Mouse (Mus musculus) embryo, embryonic 10.5 days (tissue): ENCODE measurements at regions not wholly inside any gene's neighbourhood (a gene's known extent, or its start where the extent isn't known, plus 50 kb on each side); places are given as distances from the start of the nearest gene placed in this dataset.

Experiments
- DNase-seq: peaks from one replicate; pipeline ENCODE4 v3.0.0-alpha.2; 2015; ENCODE audit warnings: low spot score

DNA sequence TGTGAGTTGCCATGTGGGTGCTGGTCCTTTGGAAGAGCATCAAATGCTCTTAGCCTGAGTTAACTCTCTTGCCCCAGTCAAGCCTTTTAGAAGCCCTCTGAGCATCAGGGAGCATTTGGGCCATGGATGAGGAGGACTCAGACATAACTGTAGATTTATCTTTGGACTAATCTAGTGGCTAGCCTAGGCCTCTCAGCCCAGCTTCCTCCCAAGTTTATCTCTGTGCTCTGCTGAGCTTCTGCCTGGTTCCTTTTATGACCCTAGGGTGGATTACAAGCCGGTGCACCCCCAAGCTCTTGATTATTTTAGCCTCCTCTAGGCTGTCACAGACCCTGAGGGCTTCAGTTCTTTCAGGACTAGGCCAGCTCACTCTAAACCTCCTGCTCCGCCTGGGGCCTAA, 102.6 kb upstream of the Vps8 start:
- no peak for DNase-seq

- DNase-seq = peak; percentile 50
These were observed 101.5 kb upstream of the Vps8 start for GRCm38 (mm10) chr16:21321188-21322070.

- DNase-seq = no peak
These were observed 100.5 kb upstream of the Vps8 start for GRCm38 (mm10) chr16:21322437-21322836.

DNA sequence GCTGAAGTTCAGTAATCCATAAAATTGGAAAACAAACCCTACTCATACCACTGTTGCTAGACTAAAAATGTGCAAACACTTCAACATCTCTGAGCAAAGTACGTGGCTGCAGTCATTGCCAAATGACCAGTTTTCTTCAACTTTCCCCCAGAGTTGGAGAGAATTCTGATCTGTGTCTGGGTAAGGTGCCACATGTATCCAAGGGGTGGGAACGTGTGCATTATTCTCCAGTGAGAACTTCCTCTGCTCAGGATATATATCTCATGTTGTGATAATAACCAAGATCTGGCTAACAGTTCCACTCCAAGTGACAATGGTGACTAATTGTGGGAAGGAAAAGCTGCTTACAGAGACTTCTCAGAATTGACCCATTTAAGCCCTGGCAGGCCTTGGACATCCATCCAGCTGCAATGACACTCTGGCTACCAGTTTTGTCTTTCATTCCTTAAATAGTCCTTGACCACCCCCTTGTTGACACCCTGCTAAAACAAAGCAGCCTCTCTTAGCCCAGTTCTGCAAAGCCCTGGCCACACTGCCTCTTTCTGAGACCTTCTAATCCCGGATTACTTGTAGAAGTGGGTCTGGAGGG, 99.4 kb upstream of the Vps8 start:
- DNase-seq = no peak

DNA sequence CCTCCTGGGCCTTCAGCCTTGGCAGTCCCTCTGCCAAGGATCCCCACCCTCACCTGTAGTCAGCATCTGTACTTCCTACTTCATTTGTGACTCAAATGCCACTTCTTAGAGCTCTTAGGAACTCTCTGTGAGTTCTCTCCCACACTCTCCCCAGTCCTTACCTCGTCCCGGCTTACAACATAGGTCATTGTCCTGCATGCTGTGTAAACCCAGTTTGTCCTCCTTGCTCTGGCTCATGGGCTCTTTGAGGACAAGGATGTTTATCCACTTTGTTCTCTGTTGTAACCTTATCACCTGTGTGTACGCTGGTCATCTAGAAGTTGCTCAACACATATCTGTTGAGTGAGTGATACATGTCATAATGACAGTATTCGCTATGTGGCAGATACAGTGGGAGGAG, 94.9 kb upstream of the Vps8 start:
- DNase-seq = no peak

- no peak for DNase-seq
These were observed 93.7 kb upstream of the Vps8 start for GRCm38 (mm10) chr16:21329199-21329598.

- no peak for DNase-seq
These were observed 91.7 kb upstream of the Vps8 start for GRCm38 (mm10) chr16:21331229-21331628.

DNA sequence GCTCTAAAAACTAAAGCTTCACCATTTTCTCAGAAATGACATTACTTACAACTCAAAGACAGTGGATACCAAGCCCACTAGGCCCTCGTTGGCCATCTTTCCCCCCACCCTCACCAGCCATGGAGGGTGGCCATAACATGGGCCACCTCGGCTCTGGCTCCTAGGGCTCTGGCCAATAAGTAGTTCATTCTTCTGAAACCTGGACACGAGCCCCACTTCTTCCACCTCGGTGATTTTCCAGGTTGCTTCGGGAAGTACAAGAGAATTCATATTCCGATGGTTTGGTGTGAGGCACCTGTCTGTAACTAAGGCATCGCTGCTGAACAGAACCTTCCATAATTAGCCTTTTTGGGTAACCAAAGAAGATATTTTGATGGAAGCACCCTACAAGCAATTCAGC, 90.5 kb upstream of the Vps8 start:
- no peak for DNase-seq

DNA sequence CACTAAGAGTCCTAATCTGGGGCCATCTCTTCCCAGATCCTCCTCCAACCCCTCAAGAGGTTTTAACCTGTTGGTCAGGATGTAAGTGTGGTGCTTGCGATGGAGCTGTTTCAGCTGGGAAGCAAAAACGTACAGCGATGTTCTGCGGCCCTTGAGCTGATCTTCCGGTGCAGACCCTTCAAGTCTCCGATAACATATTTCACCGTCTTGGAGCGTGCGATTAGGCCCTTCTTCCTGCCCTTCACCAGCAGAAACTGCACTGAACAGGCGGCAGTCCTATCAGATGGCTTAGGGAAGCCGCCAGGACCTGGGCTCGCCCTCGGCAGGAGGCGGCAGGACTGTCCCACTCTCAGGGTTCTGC, 90.1 kb upstream of the Vps8 start:
- no peak for DNase-seq

- DNase-seq = peak; percentile 92
These were observed 89.5 kb upstream of the Vps8 start for GRCm38 (mm10) chr16:21333223-21333951.

DNA sequence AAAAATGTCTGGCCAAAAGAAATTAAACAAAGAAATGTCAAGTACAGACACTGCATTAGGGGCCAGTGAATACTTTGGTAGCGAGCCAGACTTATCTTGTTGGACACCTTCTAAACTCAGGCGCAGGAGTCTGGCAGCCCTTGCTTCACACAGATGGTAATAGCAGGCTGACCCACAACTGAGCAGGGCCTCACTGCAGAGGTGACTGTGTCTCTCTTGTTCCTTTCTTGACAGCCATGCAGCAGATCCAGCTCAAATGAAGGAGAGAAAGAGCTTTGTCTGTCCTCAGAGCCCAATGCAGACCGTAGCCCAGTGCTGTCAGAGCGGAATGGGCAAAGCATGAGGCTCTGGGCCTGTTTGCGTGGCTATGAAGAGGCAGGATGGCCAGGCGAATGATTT, 83.9 kb upstream of the Vps8 start:
- DNase-seq = peak; percentile 18

GRCm38 (mm10) chr16:21339460-21340081, 83.3 kb upstream of the Vps8 start:
- DNase-seq = peak; percentile 38

GRCm38 (mm10) chr16:21340136-21340535, 82.8 kb upstream of the Vps8 start:
- DNase-seq = peak; percentile 28

- DNase-seq = no peak
These were observed 73.0 kb upstream of the Vps8 start for GRCm38 (mm10) chr16:21349869-21350268.

- DNase-seq = no peak
These were observed 71.6 kb upstream of the Vps8 start for GRCm38 (mm10) chr16:21351289-21351688.

DNA sequence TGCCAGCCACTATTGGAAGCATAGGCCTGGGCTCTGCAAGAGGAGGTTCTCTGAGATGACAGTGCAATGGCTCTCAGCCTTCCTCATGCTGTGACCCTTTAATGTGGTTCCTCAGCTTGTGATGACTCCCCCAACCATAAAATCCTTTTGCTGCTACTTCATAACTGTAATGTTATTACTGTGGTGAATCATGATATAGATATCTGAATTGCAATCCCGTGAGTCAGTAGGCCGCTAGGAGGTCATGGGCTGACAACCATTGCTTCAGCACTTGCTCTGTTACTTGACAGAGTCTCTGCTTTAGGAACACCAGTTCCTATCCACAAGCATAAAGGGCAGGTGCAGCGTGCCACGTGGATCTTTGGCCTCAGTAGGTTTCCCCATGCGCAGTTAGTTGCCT, 69.8 kb upstream of the Vps8 start:
- no peak for DNase-seq

DNA sequence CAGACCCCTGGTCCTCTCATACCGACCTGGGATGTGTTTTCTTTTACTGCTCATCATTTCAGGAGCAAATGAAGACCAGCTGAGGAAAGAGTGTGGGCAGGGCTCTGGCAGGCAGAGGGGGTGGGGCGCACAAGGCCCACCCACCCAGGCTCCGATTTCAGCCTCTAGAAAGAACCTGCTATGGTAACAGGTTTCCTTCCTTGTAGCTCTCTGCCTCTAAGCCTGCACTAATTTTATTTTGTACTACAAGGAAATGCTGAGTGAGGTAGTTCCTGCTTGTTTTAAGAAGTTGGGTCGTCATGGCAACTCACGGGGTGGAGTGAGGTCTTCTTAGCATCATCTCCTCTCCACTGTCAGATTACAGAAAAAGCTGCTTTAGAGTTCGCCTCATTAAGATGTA, 69.4 kb upstream of the Vps8 start:
- DNase-seq = peak; percentile 64

DNA sequence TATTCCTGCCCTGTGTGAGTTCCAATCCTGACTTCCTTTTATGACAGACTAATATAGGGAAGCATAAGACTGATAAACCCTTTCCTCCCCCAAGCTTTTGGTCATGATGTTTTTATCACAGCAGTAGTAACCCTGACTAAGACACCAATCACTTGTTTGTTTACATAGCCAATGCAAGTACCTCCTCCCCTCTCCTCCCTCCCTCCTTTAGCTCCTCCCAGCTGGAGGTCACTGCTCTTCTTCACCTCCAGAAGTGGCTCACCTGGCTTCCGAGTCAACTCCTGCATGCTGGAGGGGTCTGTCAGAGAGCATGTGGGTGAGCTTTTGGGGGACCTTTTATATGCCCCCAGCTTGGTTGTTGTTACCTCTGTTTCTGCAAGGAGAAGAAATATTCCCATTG, 67.3 kb upstream of the Vps8 start:
- DNase-seq = no peak

DNA sequence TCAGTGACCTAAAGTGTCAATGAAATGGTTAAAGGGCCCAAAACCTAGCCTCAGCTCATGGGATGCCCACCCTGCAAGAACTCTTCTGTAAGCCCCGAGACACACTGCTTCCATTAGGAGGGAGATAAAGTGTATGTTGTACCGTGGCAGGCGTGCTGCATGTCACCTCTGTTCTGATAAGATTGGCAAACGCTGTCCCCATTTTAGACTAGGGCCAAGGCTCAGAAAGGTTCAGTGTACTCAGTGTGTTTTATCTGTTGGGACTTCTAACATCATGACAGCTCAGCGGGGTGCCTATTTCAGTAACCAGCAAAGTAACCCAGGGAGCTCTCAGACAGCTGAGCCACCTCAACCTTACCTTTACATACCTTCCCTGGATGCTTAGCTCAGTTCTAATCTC, 65.5 kb upstream of the Vps8 start:
- DNase-seq = no peak

GRCm38 (mm10) chr16:21358313-21358920, 64.5 kb upstream of the Vps8 start:
- no peak for DNase-seq

GRCm38 (mm10) chr16:21359459-21359858, 63.5 kb upstream of the Vps8 start:
- no peak for DNase-seq

- no peak for DNase-seq
These were observed 61.5 kb upstream of the Vps8 start for GRCm38 (mm10) chr16:21361406-21361805.
